Mouse (Mus musculus) olfactory bulb, adult 2 months (tissue): ENCODE measurements around the gene Rin3. TPM values are rescaled to one million over a fixed set of nuclear protein-coding genes. Genes with fewer than 3 reads are reported as not detected.

Experiments used
- H3K27ac ChIP-seq: fragments of 200-500 bp; 2 replicates; pipeline ENCODE4 v1.5.1; 2012; ENCODE audit warnings: low read depth, low read length; ENCODE audit not compliant: insufficient read depth
- H3K4me1 ChIP-seq: fragments of 200-500 bp; 2 replicates; pipeline ENCODE4 v1.6.1; 2012; ENCODE audit warnings: low read length; ENCODE audit not compliant: control insufficient read depth, insufficient read depth
- H3K4me3 ChIP-seq: fragments of 200-500 bp; 2 replicates; pipeline ENCODE4 v1.5.1; 2012; ENCODE audit warnings: mild to moderate bottlenecking, low read depth, low read length, moderate library complexity; ENCODE audit not compliant: insufficient read depth
- CTCF ChIP-seq: fragments of 200-500 bp; IDR thresholded peaks from 2 replicates; pipeline ENCODE4 v1.5.1; 2012; ENCODE audit warnings: low read depth, mild to moderate bottlenecking, low read length, moderate library complexity; ENCODE audit not compliant: insufficient read depth
- POLR2A ChIP-seq: fragments of 200-500 bp; IDR thresholded peaks from 2 replicates; pipeline ENCODE4 v1.6.1; 2012; ENCODE audit warnings: mild to moderate bottlenecking, low read depth, low read length, moderate library complexity; ENCODE audit not compliant: insufficient read depth
- WGBS: fragments of 180-500 bp; shearing (Covaris S2); methylation state at CpG from one replicate; pipeline ENCODE4 v1.1.7; 2018; 5-methylcytosine and 5-hydroxymethylcytosine counted together
- polyA plus RNA-seq: library from polyadenylated mRNA; stranded (reverse); fragments of >200 nt; gene quantifications from 2 replicates; pipeline ENCODE4 v1.2.4, GENCODE M21; 2012; ENCODE audit warnings: low replicate concordance; ENCODE audit not compliant: missing spikeins, insufficient read depth, insufficient read length

Gene Rin3
- polyA plus RNA-seq, 1 experiment = not detected

GRCm38 (mm10) chr12:102333101-102333500 is 50.3 kb downstream of the Rin3 start:
- Histone ChIP-seq H3K4me3 (no peak overlapping the region), H3K27ac (no peak overlapping the region), H3K4me1 (no peaks in the 10 kb centered on the region)
- WGBS = 99% methylated on average over 2 of the region's 2 CpGs
- TF ChIP-seq CTCF (no peak), POLR2A (no peak)

- TF ChIP-seq CTCF (no peak), POLR2A (no peak)
- Histone ChIP-seq H3K27ac (no peak overlapping the region), H3K4me3 (no peak overlapping the region), H3K4me1 (peaks cover 2% of the 10 kb centered on the region)
- WGBS = 80% methylated on average over 2 of the region's 2 CpGs
Measured at GRCm38 (mm10) chr12:102339085-102339484, 56.2 kb downstream of the Rin3 start.

GRCm38 (mm10) chr12:102340471-102340870 is 57.6 kb downstream of the Rin3 start:
- WGBS = 98% methylated on average over 6 of the region's 6 CpGs
- Histone ChIP-seq H3K4me3 (no peak overlapping the region), H3K27ac (no peak overlapping the region), H3K4me1 (peaks cover 8% of the 10 kb centered on the region)
- TF ChIP-seq CTCF (no peak), POLR2A (no peak)

GRCm38 (mm10) chr12:102342147-102342546 is 59.3 kb downstream of the Rin3 start:
- H3K4me3 ChIP-seq = no peak overlapping the region
- WGBS = 49% methylated on average over 2 of the region's 2 CpGs
- TF ChIP-seq CTCF = no peak
- H3K27ac ChIP-seq = no peak overlapping the region
- peaks cover 8% of the 10 kb centered on the region for H3K4me1 ChIP-seq

GRCm38 (mm10) chr12:102342602-102343001 is 59.8 kb downstream of the Rin3 start:
- TF ChIP-seq CTCF (no peak), POLR2A (no peak)

GRCm38 (mm10) chr12:102345031-102345815 is 62.4 kb downstream of the Rin3 start:
- TF ChIP-seq POLR2A = no peak
- TF ChIP-seq CTCF = no peak
- 53% methylated on average over 14 of the region's 14 CpGs for WGBS
- Histone ChIP-seq H3K27ac (no peak overlapping the region), H3K4me1 (peaks cover 8% of the 10 kb centered on the region), H3K4me3 (no peak overlapping the region)

More at GRCm38 (mm10) chr12:102342602-102343001, 59.8 kb downstream of the Rin3 start:
- Histone ChIP-seq H3K4me1 (peaks cover 8% of the 10 kb centered on the region), H3K27ac (no peak overlapping the region), H3K4me3 (no peak overlapping the region)
- WGBS = 74% methylated on average over 3 of the region's 3 CpGs

- no peak overlapping the region for H3K27ac ChIP-seq
- H3K4me3 ChIP-seq = no peak overlapping the region
- no peak for TF ChIP-seq CTCF
- peaks cover 8% of the 10 kb centered on the region for H3K4me1 ChIP-seq
- WGBS = 31% methylated on average over 1 of the region's 1 CpGs
Measured at GRCm38 (mm10) chr12:102346507-102346906, 63.7 kb downstream of the Rin3 start.

- Histone ChIP-seq H3K4me3 (no peak overlapping the region), H3K27ac (no peak overlapping the region), H3K4me1 (peaks cover 6% of the 10 kb centered on the region)
- TF ChIP-seq POLR2A (no peak), CTCF (no peak)
- 93% methylated on average over 6 of the region's 6 CpGs for WGBS
Measured at GRCm38 (mm10) chr12:102348447-102348846, 65.6 kb downstream of the Rin3 start.

GRCm38 (mm10) chr12:102350997-102351396 is 68.1 kb downstream of the Rin3 start:
- H3K4me1 ChIP-seq = no peaks in the 10 kb centered on the region
- 97% methylated on average over 1 of the region's 1 CpGs for WGBS
- no peak overlapping the region for H3K4me3 ChIP-seq
- no peak overlapping the region for H3K27ac ChIP-seq
- no peak for TF ChIP-seq CTCF
- no peak for TF ChIP-seq POLR2A
